Mouse (Mus musculus): ENCODE measurements around the gene Afp. TPM values are rescaled to one million over a fixed set of nuclear protein-coding genes. Genes with fewer than 3 reads are reported as not detected.

The Afp gene
- polyA plus RNA-seq, 1 experiment: not detected

DNA sequence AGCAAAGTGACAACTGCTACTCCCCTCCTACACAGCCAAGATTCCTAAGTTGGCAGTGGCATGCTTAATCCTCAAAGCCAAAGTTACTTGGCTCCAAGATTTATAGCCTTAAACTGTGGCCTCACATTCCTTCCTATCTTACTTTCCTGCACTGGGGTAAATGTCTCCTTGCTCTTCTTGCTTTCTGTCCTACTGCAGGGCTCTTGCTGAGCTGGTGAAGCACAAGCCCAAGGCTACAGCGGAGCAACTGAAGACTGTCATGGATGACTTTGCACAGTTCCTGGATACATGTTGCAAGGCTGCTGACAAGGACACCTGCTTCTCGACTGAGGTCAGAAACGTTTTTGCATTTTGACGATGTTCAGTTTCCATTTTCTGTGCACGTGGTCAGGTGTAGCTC lies 16.2 kb upstream of the Afp start:
- Histone ChIP-seq H3K27ac (ENCODE audit: insufficient read depth, low read length) (no peak overlapping the region), H3K4me1 (ENCODE audit: control insufficient read depth, insufficient read depth, low read length) (no peaks in the 10 kb centered on the region), H3K4me3 (ENCODE audit: insufficient read depth, low read length) (no peak overlapping the region)
- TF ChIP-seq CTCF (IDR thresholded peaks at IDR 0.05; ENCODE audit: borderline replicate concordance, insufficient read depth, low read length) (no peak), POLR2A (IDR thresholded peaks at IDR 0.05; ENCODE audit: low read depth, low read length) (no peak)

- no peak overlapping the region for H3K4me3 ChIP-seq (ENCODE audit: insufficient read depth, low read length)
- H3K4me1 ChIP-seq (ENCODE audit: control insufficient read depth, insufficient read depth, low read length): no peaks in the 10 kb centered on the region
- no peak for TF ChIP-seq POLR2A (IDR thresholded peaks at IDR 0.05; ENCODE audit: low read depth, low read length)
- TF ChIP-seq CTCF (IDR thresholded peaks at IDR 0.05; ENCODE audit: borderline replicate concordance, insufficient read depth, low read length): no peak
Measured at GRCm38 (mm10) chr5:90476741-90477140, 13.8 kb upstream of the Afp start.

DNA sequence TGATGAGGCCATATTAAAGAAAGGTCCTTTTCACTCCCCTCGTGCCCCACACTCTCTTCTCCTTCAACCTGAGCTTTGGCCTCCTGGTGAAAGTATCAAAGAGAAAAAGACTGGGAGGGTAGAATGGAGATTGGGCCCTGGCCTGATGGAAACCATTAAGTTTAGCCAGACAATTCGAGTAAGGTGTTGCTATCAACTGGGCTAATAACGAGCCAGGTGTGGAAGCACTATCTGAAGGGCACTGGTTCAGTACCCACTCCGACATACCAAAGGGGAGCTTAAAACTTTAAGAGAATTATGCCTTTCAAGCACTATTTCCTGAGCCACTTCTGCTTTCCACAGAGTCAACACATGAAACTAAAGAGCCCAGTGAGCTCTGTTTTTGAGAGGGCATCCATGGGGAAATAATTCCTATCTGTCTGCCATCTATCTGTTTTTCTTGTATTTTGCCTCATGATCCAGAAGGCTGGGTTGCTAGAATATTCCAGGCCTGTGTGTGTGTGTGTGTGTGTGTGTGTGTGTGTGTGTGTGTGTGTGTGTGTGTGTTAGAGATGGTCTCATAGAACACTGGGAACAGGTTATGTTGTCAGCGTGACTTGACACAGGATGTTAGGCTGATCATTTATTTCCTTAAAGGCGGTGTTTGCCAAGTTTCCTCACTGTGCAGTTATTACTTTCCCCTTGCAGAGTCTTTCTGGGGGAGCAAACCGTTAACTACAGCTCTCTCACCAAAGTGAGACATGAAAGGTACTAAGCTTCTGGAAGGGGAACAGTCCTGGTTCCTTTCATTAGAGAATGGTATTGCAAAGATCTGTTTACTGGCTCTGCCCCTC lies 13.0 kb upstream of the Afp start:
- Histone ChIP-seq H3K4me3 (ENCODE audit: insufficient read depth, low read length) (no peak overlapping the region), H3K27ac (ENCODE audit: insufficient read depth, low read length) (no peak overlapping the region), H3K4me1 (ENCODE audit: control insufficient read depth, insufficient read depth, low read length) (no peaks in the 10 kb centered on the region)
- no peak for TF ChIP-seq CTCF (IDR thresholded peaks at IDR 0.05; ENCODE audit: borderline replicate concordance, insufficient read depth, low read length)
- no peak for TF ChIP-seq POLR2A (IDR thresholded peaks at IDR 0.05; ENCODE audit: low read depth, low read length)

More at GRCm38 (mm10) chr5:90476741-90477140, 13.8 kb upstream of the Afp start:
- H3K27ac ChIP-seq (ENCODE audit: insufficient read depth, low read length): no peak overlapping the region

- Histone ChIP-seq H3K4me1 (ENCODE audit: control insufficient read depth, insufficient read depth, low read length) (no peaks in the 10 kb centered on the region), H3K27ac (ENCODE audit: insufficient read depth, low read length) (no peak overlapping the region), H3K4me3 (ENCODE audit: insufficient read depth, low read length) (no peak overlapping the region)
- TF ChIP-seq POLR2A (IDR thresholded peaks at IDR 0.05; ENCODE audit: low read depth, low read length) (no peak), CTCF (IDR thresholded peaks at IDR 0.05; ENCODE audit: borderline replicate concordance, insufficient read depth, low read length) (no peak)
Measured at GRCm38 (mm10) chr5:90478886-90479285, 11.7 kb upstream of the Afp start.

GRCm38 (mm10) chr5:90485597-90485996 lies 4.9 kb upstream of the Afp start:
- no peak overlapping the region for H3K4me3 ChIP-seq (ENCODE audit: insufficient read depth, low read length)
- H3K27ac ChIP-seq (ENCODE audit: insufficient read depth, low read length): no peak overlapping the region
- TF ChIP-seq CTCF (IDR thresholded peaks at IDR 0.05; ENCODE audit: borderline replicate concordance, insufficient read depth, low read length): no peak
- TF ChIP-seq POLR2A (IDR thresholded peaks at IDR 0.05; ENCODE audit: low read depth, low read length): no peak
- no peaks in the 10 kb centered on the region for H3K4me1 ChIP-seq (ENCODE audit: control insufficient read depth, insufficient read depth, low read length)

DNA sequence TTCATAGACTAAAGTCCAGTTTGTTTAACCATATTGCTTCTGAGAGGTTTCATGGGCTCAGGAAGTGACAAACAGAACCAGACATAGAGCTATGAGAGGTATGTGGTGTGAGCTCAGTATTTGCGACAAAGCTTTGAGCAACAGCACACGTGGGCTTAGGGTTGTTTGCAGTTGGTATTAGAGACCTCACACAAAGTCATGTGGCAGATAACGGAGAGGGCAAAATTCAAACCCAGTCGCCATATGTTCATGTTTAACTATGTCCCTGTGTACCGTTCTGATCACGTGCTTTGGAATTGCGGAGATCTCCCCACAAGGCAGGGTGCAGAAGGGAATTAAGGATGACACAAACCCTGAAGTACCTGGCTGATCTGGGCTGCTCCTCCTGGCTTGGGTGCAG lies 2.2 kb upstream of the Afp start:
- TF ChIP-seq CTCF (IDR thresholded peaks at IDR 0.05; ENCODE audit: borderline replicate concordance, insufficient read depth, low read length): no peak
- TF ChIP-seq POLR2A (IDR thresholded peaks at IDR 0.05; ENCODE audit: low read depth, low read length): no peak
- Histone ChIP-seq H3K27ac (ENCODE audit: insufficient read depth, low read length) (no peak overlapping the region), H3K4me1 (ENCODE audit: control insufficient read depth, insufficient read depth, low read length) (no peaks in the 10 kb centered on the region), H3K4me3 (ENCODE audit: insufficient read depth, low read length) (no peak overlapping the region)

GRCm38 (mm10) chr5:90492440-90492839 lies 1.9 kb downstream of the Afp start:
- no peaks in the 10 kb centered on the region for H3K4me1 ChIP-seq (ENCODE audit: control insufficient read depth, insufficient read depth, low read length)
- no peak for TF ChIP-seq CTCF (IDR thresholded peaks at IDR 0.05; ENCODE audit: borderline replicate concordance, insufficient read depth, low read length)
- TF ChIP-seq POLR2A (IDR thresholded peaks at IDR 0.05; ENCODE audit: low read depth, low read length): no peak
- H3K27ac ChIP-seq (ENCODE audit: insufficient read depth, low read length): no peak overlapping the region
- H3K4me3 ChIP-seq (ENCODE audit: insufficient read depth, low read length): no peak overlapping the region

DNA sequence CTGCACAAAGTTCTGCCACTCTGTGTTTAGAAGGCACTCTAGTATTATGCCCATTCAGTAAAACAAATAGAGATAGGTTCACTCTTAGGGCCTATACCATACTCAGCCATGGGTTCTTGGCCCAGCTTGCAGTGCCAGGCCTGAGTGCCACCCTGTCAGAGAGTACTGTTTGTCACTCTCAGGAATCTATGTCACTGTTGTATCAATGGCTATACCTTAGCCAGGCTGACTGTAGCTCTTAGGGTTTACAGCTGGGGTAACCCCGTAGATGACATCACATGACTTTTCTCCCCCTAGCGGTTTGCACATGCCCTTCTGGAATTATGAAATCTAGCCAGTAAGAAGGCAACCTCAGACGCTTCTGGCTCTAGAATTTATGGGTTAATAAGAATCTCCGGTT lies 3.8 kb downstream of the Afp start:
- Histone ChIP-seq H3K27ac (ENCODE audit: insufficient read depth, low read length) (no peak overlapping the region), H3K4me3 (ENCODE audit: insufficient read depth, low read length) (no peak overlapping the region), H3K4me1 (ENCODE audit: control insufficient read depth, insufficient read depth, low read length) (no peaks in the 10 kb centered on the region)
- no peak for TF ChIP-seq CTCF (IDR thresholded peaks at IDR 0.05; ENCODE audit: borderline replicate concordance, insufficient read depth, low read length)
- no peak for TF ChIP-seq POLR2A (IDR thresholded peaks at IDR 0.05; ENCODE audit: low read depth, low read length)

DNA sequence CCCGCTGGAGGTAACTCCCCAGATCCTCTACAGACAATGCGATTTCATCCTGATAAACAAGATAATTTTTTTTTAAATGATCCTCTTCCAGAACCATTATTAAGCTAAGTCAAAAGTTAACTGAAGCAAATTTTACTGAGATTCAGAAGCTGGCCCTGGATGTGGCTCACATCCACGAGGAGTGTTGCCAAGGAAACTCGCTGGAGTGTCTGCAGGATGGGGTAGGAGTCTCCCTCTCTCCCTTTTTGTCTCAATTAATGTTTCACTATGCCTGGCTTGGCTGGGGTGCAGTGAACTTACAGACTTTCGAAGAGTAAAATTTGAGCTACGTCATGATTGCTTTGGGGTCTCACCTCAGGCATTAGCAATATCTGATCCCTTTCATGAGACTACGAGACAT lies 9.0 kb downstream of the Afp start:
- Histone ChIP-seq H3K4me1 (ENCODE audit: control insufficient read depth, insufficient read depth, low read length) (no peaks in the 10 kb centered on the region), H3K4me3 (ENCODE audit: insufficient read depth, low read length) (no peak overlapping the region), H3K27ac (ENCODE audit: insufficient read depth, low read length) (no peak overlapping the region)
- TF ChIP-seq POLR2A (IDR thresholded peaks at IDR 0.05; ENCODE audit: low read depth, low read length) (no peak), CTCF (IDR thresholded peaks at IDR 0.05; ENCODE audit: borderline replicate concordance, insufficient read depth, low read length) (no peak)

DNA sequence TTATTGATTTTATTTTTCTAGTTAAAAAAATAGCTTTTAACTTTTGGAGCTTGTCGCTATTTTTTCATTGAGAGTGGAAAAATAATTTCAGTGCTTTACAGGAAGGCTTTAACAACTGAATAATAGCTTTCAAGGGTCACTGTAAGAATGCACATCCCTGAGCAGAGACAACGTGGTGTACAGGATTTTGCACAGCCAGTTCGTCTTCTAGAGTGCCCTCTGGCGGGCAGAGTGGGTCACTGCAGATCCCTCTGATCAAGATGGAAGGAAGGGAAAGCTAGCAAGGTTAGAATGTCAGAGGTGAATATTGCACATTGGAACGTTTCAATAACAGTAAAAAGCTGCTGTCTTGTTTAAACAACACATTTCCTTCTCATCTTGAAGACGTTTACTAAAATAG lies 10.2 kb downstream of the Afp start:
- Histone ChIP-seq H3K27ac (ENCODE audit: insufficient read depth, low read length) (no peak overlapping the region), H3K4me3 (ENCODE audit: insufficient read depth, low read length) (no peak overlapping the region), H3K4me1 (ENCODE audit: control insufficient read depth, insufficient read depth, low read length) (no peaks in the 10 kb centered on the region)
- TF ChIP-seq CTCF (IDR thresholded peaks at IDR 0.05; ENCODE audit: borderline replicate concordance, insufficient read depth, low read length) (peak; percentile 77), POLR2A (IDR thresholded peaks at IDR 0.05; ENCODE audit: low read depth, low read length) (no peak)
